Mouse (Mus musculus): Measurements from ENCODE around the gene Kdelr3.

Kdelr3 gene

DNA sequence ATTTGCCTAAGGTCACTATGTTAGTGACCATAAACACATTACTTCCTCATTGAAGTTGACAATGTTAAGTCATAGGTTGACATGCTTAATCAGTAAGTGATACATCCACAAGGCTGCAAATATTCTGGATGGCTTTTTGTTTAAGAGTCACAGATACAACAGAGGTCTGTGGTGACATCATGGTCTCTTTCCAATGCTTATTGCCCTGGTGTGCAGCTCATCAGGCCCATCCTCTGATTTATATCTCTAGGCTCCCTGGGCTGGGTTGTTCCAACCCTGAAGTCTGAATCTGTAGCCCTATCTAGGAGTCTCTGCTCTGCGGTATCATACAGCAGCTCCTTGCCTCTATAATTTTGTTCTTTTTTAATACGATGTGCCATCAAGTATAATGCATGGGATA, 60.7 kb downstream of the Kdelr3 start:
- DNase-seq, result no peak
